Mouse (Mus musculus): ENCODE data around the gene Pank4. TPM values are rescaled to one million over a fixed set of nuclear protein-coding genes. Genes with fewer than 3 reads are reported as not detected.
A peak's percentile ranks its signal among the peaks of the same experiment; 100 is the strongest.

The Pank4 gene
- total and polyA plus RNA-seq, 3 experiments = 22.4 to 34.7 (median 27.6) TPM

DNA sequence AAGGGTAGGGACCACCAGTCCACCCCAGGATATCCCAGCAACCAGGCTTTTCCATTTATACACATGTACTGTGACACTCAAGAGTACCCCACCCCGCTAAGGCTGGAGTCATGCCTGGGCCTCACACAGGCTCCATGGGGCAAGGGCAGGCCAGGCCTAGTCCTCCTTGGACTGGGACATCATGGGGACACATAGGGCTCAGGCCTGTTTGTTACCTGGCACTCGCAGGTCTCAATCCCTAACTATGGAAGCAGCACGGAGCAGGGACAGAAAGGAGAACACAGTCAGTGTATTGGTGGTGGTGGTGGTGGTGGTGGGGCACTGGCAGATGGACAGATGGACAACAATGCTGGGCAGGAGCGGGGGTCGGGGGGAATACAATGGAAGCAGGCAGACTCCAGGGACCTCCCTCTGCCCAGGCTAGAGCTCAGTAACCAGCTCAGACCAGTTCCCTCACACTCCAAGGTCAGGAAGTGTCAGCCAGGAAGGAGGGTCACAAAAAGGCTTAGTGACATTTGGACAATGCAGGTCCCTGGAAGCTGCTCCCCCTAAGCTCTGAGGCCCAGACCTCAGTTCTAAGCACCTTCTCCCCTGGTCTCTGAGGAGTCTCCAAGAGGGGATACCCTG lies 21.3 kb downstream of the Pank4 start:
- no peaks in the 10 kb centered on the region for H3K9me3 ChIP-seq (replicated peaks; ENCODE audit: low read length)
- dilution Hi-C loops (cut with MboI; ENCODE audit: extremely low pct_ligation_motif_present, extremely low pct_unique_long_range_greater_than_20kb, low sequenced_read_pairs) (no loop called here), in situ Hi-C loops (cut with MboI; ENCODE audit: low pct_ligation_motif_present, low pct_unique_long_range_greater_than_20kb, low sequenced_read_pairs) (loop anchor here (5.0 kb wide), 1 partner anchor 43 kb away; no protein-coding TSS in a partner anchor)
- no peak overlapping the region for H3K4me3 ChIP-seq (replicated peaks in 1 of 3; ENCODE audit: low read depth in 2 of 3, low read length in 2 of 3, poor library complexity in 1 of 3)
- H3K4me2 ChIP-seq (ENCODE audit: insufficient read depth, low read depth, poor library complexity, severe bottlenecking) = 0 out of 2 replicates have a peak overlapping the region, but pooled peaks have one; percentile 42
- no peaks in the 10 kb centered on the region for H3K79me2 ChIP-seq (replicated peaks; ENCODE audit: control insufficient read depth, extremely low read depth, insufficient read depth, poor library complexity, severe bottlenecking)
- no peak for TF ChIP-seq JUN (IDR thresholded peaks at IDR 0.05; ENCODE audit: insufficient read depth, low read depth, low read length)
- TF ChIP-seq ELF1 (IDR thresholded peaks at IDR 0.05; ENCODE audit: low read depth, low read length) = no peak
- no peak for TF ChIP-seq EP300 (IDR thresholded peaks at IDR 0.05; ENCODE audit: low read length)
- TF ChIP-seq ZKSCAN1 (IDR thresholded peaks at IDR 0.05; ENCODE audit: borderline replicate concordance, low read depth, low read length) = no peak
- TF ChIP-seq SMC3 (IDR thresholded peaks at IDR 0.05; ENCODE audit: low read depth, low read length) = no peak
- no peak for TF ChIP-seq RAD21 (IDR thresholded peaks at IDR 0.05; ENCODE audit: low read depth, low read length)
- no peak for TF ChIP-seq E2F4 (IDR thresholded peaks at IDR 0.05; ENCODE audit: insufficient replicate concordance, low read depth, low read length)
- no peak for TF ChIP-seq BHLHE40 (IDR thresholded peaks at IDR 0.05; ENCODE audit: low read depth, low read length)
- no peak for TF ChIP-seq ZC3H11A (IDR thresholded peaks at IDR 0.05; ENCODE audit: low read depth, low read length)
- TF ChIP-seq CTCF (conservative IDR thresholded peaks at IDR 0.05 in 1 of 2, IDR thresholded peaks at IDR 0.05 in 1 of 2; ENCODE audit: low read depth in 2 of 2, low read length in 2 of 2) = no peak
- no peak for TF ChIP-seq IRF4 (IDR thresholded peaks at IDR 0.05; ENCODE audit: low read depth, low read length)
- no peak for TF ChIP-seq USF2 (conservative IDR thresholded peaks at IDR 0.05; ENCODE audit: low read depth, low read length)
- TF ChIP-seq ETS1 (conservative IDR thresholded peaks at IDR 0.05; ENCODE audit: low read depth, low read length) = no peak
- peaks cover 6 to 8% of the 10 kb centered on the region in 2 experiments for H3K4me1 ChIP-seq (ENCODE audit: control insufficient read depth in 1 of 2, insufficient read depth in 2 of 2)
- DNase-seq (ENCODE audit: extremely low read depth) = no peak
- H3K36me3 ChIP-seq (replicated peaks in 1 of 2; ENCODE audit: control insufficient read depth in 1 of 2, insufficient read depth in 1 of 2, low read length in 1 of 2) = peaks cover 16 to 28% of the 10 kb centered on the region in 2 experiments
- H3K27me3 ChIP-seq (replicated peaks) = peaks cover 42% of the 10 kb centered on the region
- no peak overlapping the region for H3K9ac ChIP-seq (ENCODE audit: insufficient read depth, low read depth)
- no peak overlapping the region for H3K27ac ChIP-seq (ENCODE audit: insufficient read depth, low read depth)

DNA sequence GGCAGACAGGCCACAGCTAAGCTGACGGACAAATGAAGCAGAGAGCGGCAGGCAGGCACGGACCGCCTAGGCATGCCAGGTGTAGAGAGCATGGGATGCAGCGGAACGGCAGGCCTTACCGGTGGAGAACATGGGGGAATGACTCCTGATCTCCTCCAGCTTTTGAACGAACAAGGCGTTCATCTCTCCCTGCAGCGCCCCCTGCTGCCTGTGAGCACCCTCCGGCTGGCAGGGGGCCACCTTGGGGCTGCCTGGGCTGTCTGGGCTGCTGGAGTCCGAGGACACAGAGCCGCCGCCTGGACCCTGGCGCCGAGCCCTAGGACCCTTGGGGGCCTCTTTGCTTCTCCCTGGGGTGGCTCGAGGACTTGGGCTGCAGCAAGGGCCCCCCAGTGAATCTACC lies 22.2 kb downstream of the Pank4 start:
- peak; percentile 70 for DNase-seq (ENCODE audit: extremely low read depth)
- no peaks in the 10 kb centered on the region for H3K9me3 ChIP-seq (replicated peaks; ENCODE audit: low read length)
- TF ChIP-seq IRF4 (IDR thresholded peaks at IDR 0.05; ENCODE audit: low read depth, low read length) (peak; percentile 24; the same call in 1 of the 2 replicates), KAT2A (IDR thresholded peaks at IDR 0.05; ENCODE audit: insufficient replicate concordance, low read length) (no peak), SMC3 (IDR thresholded peaks at IDR 0.05; ENCODE audit: low read depth, low read length) (peak; percentile 79), RCOR1 (conservative IDR thresholded peaks at IDR 0.05; ENCODE audit: low read depth, low read length) (no peak), SIN3A (IDR thresholded peaks at IDR 0.05; ENCODE audit: low read length) (no peak), CTCF (conservative IDR thresholded peaks at IDR 0.05 in 1 of 2, IDR thresholded peaks at IDR 0.05 in 1 of 2; ENCODE audit: low read depth in 2 of 2, low read length in 2 of 2) (peak in 1 of 2 experiments; percentile 84; a peak in 2 of 4 replicates), RAD21 (IDR thresholded peaks at IDR 0.05; ENCODE audit: low read depth, low read length) (peak; percentile 37)
- peaks cover 8 to 20% of the 10 kb centered on the region in 2 experiments for H3K36me3 ChIP-seq (replicated peaks in 1 of 2; ENCODE audit: control insufficient read depth in 1 of 2, insufficient read depth in 1 of 2, low read length in 1 of 2)
- H3K4me1 ChIP-seq (ENCODE audit: control insufficient read depth in 1 of 2, insufficient read depth in 2 of 2) = peaks cover 6 to 8% of the 10 kb centered on the region in 2 experiments
- H3K27ac ChIP-seq (ENCODE audit: insufficient read depth, low read depth) = no peak overlapping the region
- dilution Hi-C loops (cut with MboI; ENCODE audit: extremely low pct_ligation_motif_present, extremely low pct_unique_long_range_greater_than_20kb, low sequenced_read_pairs) = no loop called here
- H3K4me3 ChIP-seq (replicated peaks in 1 of 3; ENCODE audit: low read depth in 2 of 3, low read length in 2 of 3, poor library complexity in 1 of 3) = peak overlapping the region; percentile 30 to 63 (median 35)
- H3K79me2 ChIP-seq (replicated peaks; ENCODE audit: control insufficient read depth, extremely low read depth, insufficient read depth, poor library complexity, severe bottlenecking) = no peaks in the 10 kb centered on the region
- H3K9ac ChIP-seq (ENCODE audit: insufficient read depth, low read depth) = peak overlapping the region; percentile 12; the same call in 1 of the 2 replicates
- H3K27me3 ChIP-seq (replicated peaks) = peaks cover 50% of the 10 kb centered on the region
- in situ Hi-C loops (cut with MboI; ENCODE audit: low pct_ligation_motif_present, low pct_unique_long_range_greater_than_20kb, low sequenced_read_pairs) = loop anchor here (5.0 kb wide), 1 partner anchor 44 kb away; no protein-coding TSS in a partner anchor
- H3K4me2 ChIP-seq (ENCODE audit: insufficient read depth, low read depth, poor library complexity, severe bottlenecking) = peak overlapping the region; percentile 42; the same call in 1 of the 2 replicates
